Mouse (Mus musculus): Measurements from ENCODE around the gene Atpaf1. TPM values are rescaled to one million over a fixed set of nuclear protein-coding genes. Genes with fewer than 3 reads are reported as not detected.

The Atpaf1 gene
- 10 to 100 TPM; 64.5 to 68.2 TPM for total RNA-seq (2021)

- peak; percentile 86 to 90 for DNase-seq (ENCODE audit: low spot score in 2 of 2)
- intact Hi-C loops (cut with DNase I), result loop anchor here (1.0 kb wide), 1 partner anchor 43 kb away; the partner anchor contains the start of gene Mob3c
Observed at GRCm38 (mm10) chr4:115784769-115785510, at the start of gene Atpaf1. Gene Atpaf1, plus strand, starts transcription at chr4:115784812.

DNA sequence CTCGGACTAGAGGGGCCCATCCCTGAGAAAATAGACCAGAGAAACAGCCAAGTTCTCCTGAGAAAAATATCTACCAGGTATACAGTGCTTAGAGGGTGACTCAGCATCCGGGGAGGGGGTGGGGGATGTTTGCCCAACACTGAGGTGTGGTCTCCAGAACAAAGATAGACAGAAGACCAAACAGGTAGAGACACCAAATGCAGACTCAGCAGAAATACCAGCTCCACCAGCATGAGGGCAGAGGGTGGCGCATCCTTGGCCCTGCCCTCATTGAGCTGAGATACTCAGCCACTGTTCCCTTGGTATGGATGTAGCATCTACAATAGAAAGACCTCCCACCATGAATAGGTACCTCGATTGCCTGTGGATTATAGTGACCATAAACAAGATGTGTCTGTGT is 49.7 kb upstream of the Atpaf1 start:
- no peak for DNase-seq (ENCODE audit: low spot score in 2 of 2)
- intact Hi-C loops (cut with DNase I), result loop anchor here (5.0 to 10.0 kb wide), 2 partner anchors 220 to 247 kb away; no protein-coding TSS in a partner anchor

- intact Hi-C loops (cut with DNase I), result loop anchor here (10.0 kb wide), 1 partner anchor 217 kb away; no protein-coding TSS in a partner anchor
Observed at GRCm38 (mm10) chr4:115737551-115738041, 47.0 kb upstream of the Atpaf1 start, which contains the start of gene Efcab14. Gene Efcab14, plus strand, starts transcription at chr4:115737744.

DNA sequence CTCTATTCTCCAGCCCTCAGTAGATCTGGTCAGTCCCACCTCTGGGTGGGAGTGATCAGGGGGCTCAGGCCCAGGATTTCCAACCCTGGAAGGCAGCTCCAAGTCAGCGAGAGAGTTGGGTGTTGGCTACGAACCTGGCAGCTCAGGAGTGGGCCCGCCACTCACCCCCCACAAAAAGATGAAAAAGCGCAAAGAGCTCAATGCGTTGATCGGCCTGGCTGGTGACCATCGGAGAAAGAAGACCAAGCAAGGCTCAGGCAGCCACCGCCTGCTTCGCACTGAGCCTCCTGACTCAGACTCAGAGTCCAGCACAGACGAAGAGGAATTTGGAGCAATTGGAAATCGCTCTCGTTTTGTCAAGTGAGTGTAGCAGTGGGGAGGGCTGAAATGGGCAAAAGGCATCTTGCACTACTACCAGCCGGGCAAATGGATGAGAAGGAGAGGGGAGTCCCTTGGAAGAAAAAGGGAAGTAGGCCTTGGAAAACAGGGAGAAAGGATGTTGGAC is 46.1 kb upstream of the Atpaf1 start:
- intact Hi-C loops (cut with DNase I), result loop anchor here (10.0 kb wide), 1 partner anchor 216 kb away; no protein-coding TSS in a partner anchor
- DNase-seq (ENCODE audit: low spot score in 2 of 2), result no peak

More at GRCm38 (mm10) chr4:115737551-115738041, 47.0 kb upstream of the Atpaf1 start, which contains the start of gene Efcab14:
- peak; percentile 97 for DNase-seq (ENCODE audit: low spot score in 2 of 2)

GRCm38 (mm10) chr4:115742658-115743057 is 42.0 kb upstream of the Atpaf1 start:
- no peak for DNase-seq (ENCODE audit: low spot score in 2 of 2)
- intact Hi-C loops (cut with DNase I), result no loop called here

DNA sequence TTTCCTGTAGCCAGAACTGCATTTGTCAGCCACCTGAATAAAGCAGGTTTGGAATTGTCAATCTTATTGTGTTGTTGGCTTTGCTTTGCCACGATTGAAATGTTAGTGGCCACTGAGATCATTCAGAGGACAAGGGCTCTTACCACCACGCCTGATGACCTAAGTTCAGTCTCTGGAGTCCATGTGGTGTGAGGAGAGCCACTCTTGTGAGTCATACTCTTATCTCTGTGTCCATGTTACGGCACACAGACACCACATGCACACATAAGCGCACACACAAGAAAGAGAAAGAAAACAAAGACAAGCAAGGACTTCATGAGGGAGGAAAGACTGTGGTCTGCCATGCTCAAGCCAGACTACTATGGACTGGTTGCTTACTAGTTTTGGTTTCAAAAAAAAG is 41.5 kb upstream of the Atpaf1 start:
- no peak for DNase-seq (ENCODE audit: low spot score in 2 of 2)
- intact Hi-C loops (cut with DNase I), result no loop called here

- no peak for DNase-seq (ENCODE audit: low spot score in 2 of 2)
- intact Hi-C loops (cut with DNase I), result no loop called here
Observed at GRCm38 (mm10) chr4:115748181-115748580, 36.4 kb upstream of the Atpaf1 start.

DNA sequence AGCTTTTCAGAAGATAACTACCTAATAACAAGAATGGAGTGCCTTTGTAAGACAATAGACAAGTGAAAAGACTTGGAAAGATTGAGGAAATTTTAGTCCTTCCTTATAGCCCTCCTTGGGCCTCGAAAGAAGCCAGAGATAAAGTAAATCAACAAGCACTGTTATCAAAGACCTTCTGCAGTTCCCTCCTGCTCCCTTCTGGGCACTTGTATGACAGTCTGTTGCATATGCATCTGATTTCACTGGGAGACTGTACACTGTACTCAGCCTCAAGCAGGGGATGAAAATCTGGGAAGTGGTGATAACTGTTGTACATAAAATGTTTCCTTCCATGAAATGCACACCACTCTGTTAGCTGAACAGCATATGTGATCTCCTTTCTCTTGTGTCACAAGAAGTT is 35.3 kb upstream of the Atpaf1 start:
- intact Hi-C loops (cut with DNase I), result no loop called here
- DNase-seq (ENCODE audit: low spot score in 2 of 2), result no peak

DNA sequence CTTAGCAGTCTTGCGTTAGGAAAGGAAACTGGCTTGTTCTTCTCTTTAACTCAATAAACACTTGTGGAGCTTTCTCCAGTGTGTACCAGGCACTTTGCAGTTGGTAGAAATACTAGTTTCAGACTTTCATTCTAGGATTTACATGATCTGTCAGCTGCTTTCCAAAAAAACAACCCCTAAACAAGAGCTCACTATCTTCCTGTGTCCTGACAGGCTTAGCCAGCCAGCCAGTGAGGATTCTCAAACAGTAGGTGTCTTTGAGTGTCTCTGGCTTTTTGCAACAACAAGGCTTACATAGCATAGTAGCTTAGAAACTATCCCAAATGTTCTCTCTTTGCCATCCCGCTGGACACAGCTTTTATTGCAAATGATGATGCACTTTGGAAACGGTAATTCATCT is 30.5 kb upstream of the Atpaf1 start:
- no peak for DNase-seq (ENCODE audit: low spot score in 2 of 2)
- intact Hi-C loops (cut with DNase I), result no loop called here

DNA sequence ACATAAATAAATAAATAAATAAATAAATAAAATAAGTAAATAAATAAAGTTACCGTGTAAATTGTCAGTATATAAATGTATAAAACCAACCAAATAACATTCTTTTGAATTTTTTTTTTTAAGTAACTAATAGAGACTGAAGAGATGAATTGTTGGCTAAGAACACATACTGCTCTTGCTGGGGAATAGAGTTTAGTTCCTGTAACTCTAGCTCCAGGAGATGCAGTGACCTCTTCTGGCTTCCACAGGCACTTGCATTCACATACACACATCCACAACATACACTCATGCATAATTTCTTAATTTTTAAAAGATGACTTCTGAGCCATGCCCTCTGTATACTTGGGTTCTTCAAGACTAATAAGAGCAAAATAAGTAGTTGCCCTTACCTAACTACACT is 29.8 kb upstream of the Atpaf1 start:
- intact Hi-C loops (cut with DNase I), result no loop called here
- no peak for DNase-seq (ENCODE audit: low spot score in 2 of 2)

DNA sequence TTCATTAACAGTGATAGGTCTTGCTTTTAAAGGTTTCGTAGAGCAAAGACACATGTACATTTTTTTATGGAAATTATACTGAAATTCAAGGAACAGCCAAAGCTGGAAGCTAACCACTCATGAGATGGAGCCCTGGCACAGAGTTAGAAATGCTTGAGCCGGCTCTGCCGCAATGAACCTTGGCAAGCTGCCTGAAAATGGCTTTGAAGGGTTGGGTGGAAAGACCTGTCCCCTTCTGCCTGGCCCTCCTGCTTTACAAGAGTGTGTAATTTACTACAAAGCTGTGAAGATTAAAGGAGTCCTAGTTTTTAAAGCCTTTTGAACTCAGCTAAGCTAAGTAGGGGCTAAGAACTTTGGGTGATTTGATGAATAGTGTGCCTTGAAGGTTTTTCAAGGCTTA is 23.4 kb upstream of the Atpaf1 start:
- intact Hi-C loops (cut with DNase I), result no loop called here
- no peak for DNase-seq (ENCODE audit: low spot score in 2 of 2)

- no peak for DNase-seq (ENCODE audit: low spot score in 2 of 2)
- intact Hi-C loops (cut with DNase I), result no loop called here
Observed at GRCm38 (mm10) chr4:115764581-115764980, 20.0 kb upstream of the Atpaf1 start.

DNA sequence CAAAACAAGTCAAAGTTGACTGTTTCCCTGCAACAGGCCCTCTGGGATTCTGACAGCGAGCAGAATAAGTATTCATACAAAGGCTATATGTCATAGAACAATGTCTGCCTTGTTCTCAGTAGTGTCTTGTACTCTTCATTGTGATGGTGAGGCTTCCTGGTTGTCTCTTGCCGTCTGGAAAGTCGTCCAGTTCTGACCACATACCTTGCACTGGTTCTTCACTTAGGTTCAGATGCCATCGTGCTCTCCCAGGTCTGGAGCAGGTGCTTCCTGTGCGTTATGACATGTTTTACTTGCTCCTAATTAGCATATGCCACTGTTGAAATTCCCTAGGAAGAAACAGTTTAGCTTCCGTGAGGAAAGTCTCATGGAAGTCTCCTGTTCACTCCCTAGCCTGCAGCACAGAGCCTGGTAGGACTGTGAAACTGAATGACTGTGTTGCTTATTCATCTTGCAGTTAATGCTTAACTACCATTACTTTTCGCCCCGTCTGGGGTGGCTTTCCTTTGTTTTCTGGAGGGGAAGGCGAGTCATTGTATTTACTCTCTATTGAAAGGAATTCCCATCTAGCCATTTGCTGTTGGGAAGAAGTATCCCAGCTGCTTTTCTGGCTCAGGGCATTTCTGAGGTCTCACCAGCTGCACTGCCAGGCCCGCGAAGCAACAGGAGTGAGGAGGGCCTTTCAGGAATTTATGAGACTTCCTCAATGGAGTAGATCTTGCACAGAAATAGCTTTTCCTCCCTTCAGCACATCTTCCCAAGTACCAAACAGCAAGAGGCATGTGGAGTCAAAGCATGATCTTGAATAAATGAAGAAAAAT is 16.8 kb upstream of the Atpaf1 start:
- no peak for DNase-seq (ENCODE audit: low spot score in 2 of 2)
- intact Hi-C loops (cut with DNase I), result no loop called here

GRCm38 (mm10) chr4:115775056-115775455 is 9.6 kb upstream of the Atpaf1 start:
- no peak for DNase-seq (ENCODE audit: low spot score in 2 of 2)
- intact Hi-C loops (cut with DNase I), result no loop called here

DNA sequence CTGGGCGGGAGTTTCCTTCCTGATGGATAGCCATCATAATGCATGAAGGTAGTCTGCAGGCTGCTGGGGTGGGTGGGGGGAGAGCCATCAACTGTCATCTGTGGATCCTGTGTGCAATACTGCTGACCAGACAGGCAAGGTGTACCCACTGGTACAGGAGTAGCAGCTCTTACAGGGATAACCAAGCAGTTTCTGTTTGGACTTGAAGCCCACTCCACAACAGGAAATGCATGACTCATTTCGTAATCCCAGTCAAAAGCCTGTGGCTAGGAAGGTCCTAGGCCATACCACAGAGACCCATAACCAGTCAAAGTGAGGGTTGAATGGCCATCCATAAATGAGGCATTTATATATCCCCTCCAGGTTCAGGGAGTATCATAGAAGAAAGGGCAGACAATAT is 7.0 kb upstream of the Atpaf1 start:
- DNase-seq (ENCODE audit: low spot score in 2 of 2), result no peak
- intact Hi-C loops (cut with DNase I), result no loop called here

GRCm38 (mm10) chr4:115780269-115780668 is 4.3 kb upstream of the Atpaf1 start:
- DNase-seq (ENCODE audit: low spot score in 2 of 2), result peak in 1 of 2 experiments; percentile 23
- intact Hi-C loops (cut with DNase I), result no loop called here

DNA sequence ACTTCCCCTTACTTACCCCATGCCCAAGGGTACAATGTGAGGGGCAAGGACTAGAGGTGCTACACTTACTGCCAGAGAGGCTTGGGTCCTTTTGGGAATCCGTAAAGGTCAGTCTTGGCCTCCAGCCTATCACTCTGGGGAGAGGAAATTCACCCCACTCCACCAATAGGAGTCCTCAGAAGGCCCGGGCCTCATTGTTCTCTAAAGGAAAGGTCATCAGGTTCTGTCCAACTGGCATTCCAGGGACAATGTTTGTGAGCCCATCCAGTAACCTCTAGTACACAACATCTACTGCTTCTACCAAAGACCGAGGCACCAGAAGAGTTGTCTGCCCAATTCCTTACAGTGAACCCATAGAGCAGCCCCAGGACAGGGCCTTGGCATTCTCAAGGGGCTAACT is 3.7 kb upstream of the Atpaf1 start, which contains the start of gene Tex38:
TSS of gene Tex38 (minus strand) at position 101 of the 400 bp plus-strand sequence.
- intact Hi-C loops (cut with DNase I), result no loop called here
- DNase-seq (ENCODE audit: low spot score in 2 of 2), result no peak

- no peak for DNase-seq (ENCODE audit: low spot score in 2 of 2)
- intact Hi-C loops (cut with DNase I), result no loop called here
Observed at GRCm38 (mm10) chr4:115782026-115782805, 2.4 kb upstream of the Atpaf1 start.

DNA sequence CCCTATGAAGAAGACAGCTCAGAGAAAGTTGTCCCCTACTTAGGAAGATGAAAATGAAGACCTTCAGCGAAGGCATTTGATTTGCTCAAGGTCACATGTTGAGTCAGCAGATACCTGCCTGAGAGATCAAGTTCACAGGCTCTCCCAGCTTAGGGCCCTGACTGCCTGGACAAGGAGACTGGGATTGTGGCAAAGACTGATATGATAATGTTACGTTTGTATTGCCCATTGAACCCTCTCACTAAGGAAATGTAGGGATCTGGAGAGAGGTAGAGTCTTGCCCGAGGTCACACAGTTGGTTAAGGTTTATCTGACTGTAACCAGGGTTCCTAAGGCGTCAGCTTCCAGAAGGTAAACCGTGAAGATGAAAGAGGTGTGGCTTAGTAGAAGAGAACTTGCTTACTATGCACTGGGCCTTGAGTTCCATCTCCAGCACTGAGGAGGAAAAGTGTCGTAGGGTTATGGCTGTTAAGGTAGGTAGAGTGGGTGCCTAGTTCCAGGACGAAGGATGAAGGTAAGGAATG is 961 bp downstream of the Atpaf1 start:
- intact Hi-C loops (cut with DNase I), result loop anchor here (1.0 kb wide), 1 partner anchor 43 kb away; the partner anchor contains the start of gene Mob3c
- DNase-seq (ENCODE audit: low spot score in 2 of 2), result no peak
